Mouse (Mus musculus) hindbrain, embryonic 16.5 days (tissue): ENCODE measurements at regions not wholly inside any gene's neighbourhood (a gene's known extent, or its start where the extent isn't known, plus 50 kb on each side); places are given as distances from the start of the nearest gene placed in this dataset.

Experiments
- ATAC-seq: fragments of 200-750 bp; cut with Nextera tagmentation; 2 replicates; pipeline ENCODE4 v1.8.0; 2017; ENCODE audit warnings: moderate TSS enrichment, moderate library complexity
- H3K27ac ChIP-seq: fragments of 300-500 bp; sonication (generic); 2 replicates; pipeline ENCODE4 v1.5.1; 2014; ENCODE audit warnings: low read depth, mild to moderate bottlenecking, control low read depth, low read length, moderate library complexity
- H3K27me3 ChIP-seq: fragments of 300-500 bp; sonication (generic); replicated peaks from 2 replicates; pipeline ENCODE4 v1.6.1; 2014; ENCODE audit warnings: low read length; ENCODE audit not compliant: control insufficient read depth, insufficient read depth
- H3K36me3 ChIP-seq: fragments of 300-500 bp; sonication (generic); 2 replicates; pipeline ENCODE4 v1.6.1; 2014; ENCODE audit warnings: mild to moderate bottlenecking, low read length, moderate library complexity, mixed read lengths; ENCODE audit not compliant: control insufficient read depth, insufficient read depth
- H3K4me1 ChIP-seq: fragments of 300-500 bp; sonication (generic); 2 replicates; pipeline ENCODE4 v1.6.1; 2014; ENCODE audit warnings: low read depth, low read length; ENCODE audit not compliant: control insufficient read depth, insufficient read depth
- H3K4me2 ChIP-seq: fragments of 300-500 bp; sonication (generic); 2 replicates; pipeline ENCODE4 v1.6.1; 2014; ENCODE audit warnings: mild to moderate bottlenecking, low read length, control low read depth, moderate library complexity
- H3K4me3 ChIP-seq: fragments of 300-500 bp; sonication (generic); 2 replicates; pipeline ENCODE4 v1.5.1; 2014; ENCODE audit warnings: mild to moderate bottlenecking, low read length, control low read depth, moderate library complexity
- H3K9ac ChIP-seq: fragments of 300-500 bp; sonication (generic); 2 replicates; pipeline ENCODE4 v1.6.1; 2014; ENCODE audit warnings: low read depth, mild to moderate bottlenecking, control low read depth, low read length, moderate library complexity
- H3K9me3 ChIP-seq: fragments of 300-500 bp; sonication (generic); 2 replicates; pipeline ENCODE4 v1.6.1; 2014; ENCODE audit warnings: mild to moderate bottlenecking, low read length, moderate library complexity; ENCODE audit not compliant: control insufficient read depth
- WGBS: fragments of 180-500 bp; shearing (Covaris S2); extraction: QIAGEN DNeasy Blood & Tissue Kit; methylation state at CpG from one replicate; pipeline ENCODE4 v1.1.7; 2014; 5-methylcytosine and 5-hydroxymethylcytosine counted together

GRCm38 (mm10) chr10:24453507-24453906 lies 141.7 kb upstream of the Ccn2 start:
- ATAC-seq = no peak
- Histone ChIP-seq H3K9me3 (no peaks in the 10 kb centered on the region), H3K4me1 (no peaks in the 10 kb centered on the region), H3K9ac (no peak overlapping the region), H3K36me3 (no peaks in the 10 kb centered on the region), H3K4me2 (no peak overlapping the region), H3K27me3 (no peaks in the 10 kb centered on the region), H3K27ac (no peak overlapping the region), H3K4me3 (no peak overlapping the region)
- 95% methylated on average over 4 of the region's 4 CpGs for WGBS

DNA sequence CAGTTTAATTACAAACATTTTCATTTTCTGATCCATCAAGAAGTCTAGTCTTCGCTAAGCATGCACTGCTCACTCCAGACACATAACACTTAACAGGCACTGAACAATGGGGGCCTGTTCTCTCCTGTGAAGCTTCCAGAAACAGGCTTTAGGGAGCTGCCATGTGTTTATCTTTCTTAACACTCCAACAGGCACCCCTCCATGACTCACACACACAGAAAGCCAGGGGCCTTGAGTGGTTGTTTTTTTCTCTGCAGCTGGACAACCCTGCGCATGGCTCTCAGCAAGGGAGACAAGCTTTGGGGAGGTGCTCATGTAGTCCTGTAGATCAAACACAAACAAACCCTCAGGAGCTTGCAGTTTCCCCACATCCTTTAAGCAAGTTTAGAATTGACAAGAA lies 136.6 kb upstream of the Ccn2 start:
- 75% methylated on average over 2 of the region's 2 CpGs for WGBS
- Histone ChIP-seq H3K9me3 (no peaks in the 10 kb centered on the region), H3K4me1 (no peaks in the 10 kb centered on the region), H3K4me3 (no peak overlapping the region), H3K27me3 (no peaks in the 10 kb centered on the region), H3K27ac (no peak overlapping the region), H3K36me3 (no peaks in the 10 kb centered on the region), H3K4me2 (no peak overlapping the region), H3K9ac (no peak overlapping the region)
- ATAC-seq = no peak

GRCm38 (mm10) chr10:24463873-24464272 lies 131.4 kb upstream of the Ccn2 start:
- Histone ChIP-seq H3K4me1 (no peaks in the 10 kb centered on the region), H3K36me3 (no peaks in the 10 kb centered on the region), H3K4me3 (no peak overlapping the region), H3K9ac (no peak overlapping the region), H3K4me2 (no peak overlapping the region), H3K27ac (no peak overlapping the region), H3K27me3 (no peaks in the 10 kb centered on the region), H3K9me3 (no peaks in the 10 kb centered on the region)
- WGBS = 91% methylated on average over 1 of the region's 1 CpGs
- no peak for ATAC-seq

DNA sequence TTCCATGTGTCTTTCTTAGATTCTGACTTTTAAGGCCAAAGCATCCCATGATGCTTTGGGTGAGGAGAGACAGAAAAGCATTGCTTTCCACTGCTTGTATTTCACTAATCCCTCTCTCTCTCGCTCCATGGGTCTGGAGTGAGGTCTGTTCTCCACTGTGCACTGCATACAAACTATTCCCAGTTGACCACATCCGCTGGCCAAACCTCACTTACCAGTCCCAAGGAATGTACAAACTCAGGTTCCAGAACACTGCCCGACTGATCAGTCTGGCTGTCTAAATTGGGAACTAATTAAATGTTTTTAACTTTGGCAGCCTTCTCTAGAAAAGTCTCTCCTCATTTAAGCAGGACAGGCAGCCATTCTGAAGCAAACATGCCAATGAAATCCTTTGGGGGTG lies 130.9 kb upstream of the Ccn2 start:
- no peak overlapping the region for H3K27ac ChIP-seq
- no peak overlapping the region for H3K4me2 ChIP-seq
- no peak overlapping the region for H3K4me3 ChIP-seq
- no peaks in the 10 kb centered on the region for H3K27me3 ChIP-seq
- no peak overlapping the region for H3K9ac ChIP-seq
- no peaks in the 10 kb centered on the region for H3K4me1 ChIP-seq
- ATAC-seq = no peak
- H3K36me3 ChIP-seq = no peaks in the 10 kb centered on the region
- 88% methylated on average over 3 of the region's 3 CpGs for WGBS
- H3K9me3 ChIP-seq = no peaks in the 10 kb centered on the region

- H3K27me3 ChIP-seq = no peaks in the 10 kb centered on the region
- H3K27ac ChIP-seq = no peak overlapping the region
- H3K4me1 ChIP-seq = no peaks in the 10 kb centered on the region
- no peaks in the 10 kb centered on the region for H3K9me3 ChIP-seq
- ATAC-seq = no peak
- H3K9ac ChIP-seq = no peak overlapping the region
- WGBS = 81% methylated on average over 1 of the region's 1 CpGs
- H3K4me3 ChIP-seq = no peak overlapping the region
- H3K4me2 ChIP-seq = no peak overlapping the region
- no peaks in the 10 kb centered on the region for H3K36me3 ChIP-seq
These were observed 125.5 kb upstream of the Ccn2 start for GRCm38 (mm10) chr10:24469741-24470140.

DNA sequence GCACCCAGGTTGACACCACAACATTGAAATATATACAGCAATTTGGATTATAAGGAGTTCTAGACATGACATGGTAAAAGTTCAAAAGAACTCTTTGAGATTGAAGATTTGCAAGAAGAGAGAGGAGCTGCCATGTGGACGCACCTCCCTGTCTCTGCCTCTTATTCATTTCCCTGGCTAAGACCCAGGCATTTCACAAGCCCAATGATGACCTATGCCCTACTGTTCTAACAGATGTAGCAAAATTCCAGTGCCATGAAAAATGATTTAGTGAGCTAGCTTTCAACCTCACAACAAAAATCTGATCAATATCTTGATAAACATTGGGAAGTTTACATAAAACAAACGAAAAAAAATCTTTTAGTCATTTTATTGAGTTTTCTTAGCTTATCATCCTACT lies 123.7 kb upstream of the Ccn2 start:
- 83% methylated on average over 2 of the region's 2 CpGs for WGBS
- ATAC-seq = no peak
- H3K27ac ChIP-seq = no peak overlapping the region
- H3K4me2 ChIP-seq = no peak overlapping the region
- no peak overlapping the region for H3K9ac ChIP-seq
- H3K4me1 ChIP-seq = no peaks in the 10 kb centered on the region
- H3K9me3 ChIP-seq = no peaks in the 10 kb centered on the region
- H3K4me3 ChIP-seq = no peak overlapping the region
- no peaks in the 10 kb centered on the region for H3K36me3 ChIP-seq
- H3K27me3 ChIP-seq = no peaks in the 10 kb centered on the region

GRCm38 (mm10) chr10:24476288-24476687 lies 119.0 kb upstream of the Ccn2 start:
- H3K9me3 ChIP-seq = no peaks in the 10 kb centered on the region
- no peaks in the 10 kb centered on the region for H3K4me1 ChIP-seq
- ATAC-seq = no peak
- H3K36me3 ChIP-seq = no peaks in the 10 kb centered on the region
- no peak overlapping the region for H3K4me3 ChIP-seq
- no peak overlapping the region for H3K4me2 ChIP-seq
- H3K9ac ChIP-seq = no peak overlapping the region
- no peak overlapping the region for H3K27ac ChIP-seq
- no peaks in the 10 kb centered on the region for H3K27me3 ChIP-seq

DNA sequence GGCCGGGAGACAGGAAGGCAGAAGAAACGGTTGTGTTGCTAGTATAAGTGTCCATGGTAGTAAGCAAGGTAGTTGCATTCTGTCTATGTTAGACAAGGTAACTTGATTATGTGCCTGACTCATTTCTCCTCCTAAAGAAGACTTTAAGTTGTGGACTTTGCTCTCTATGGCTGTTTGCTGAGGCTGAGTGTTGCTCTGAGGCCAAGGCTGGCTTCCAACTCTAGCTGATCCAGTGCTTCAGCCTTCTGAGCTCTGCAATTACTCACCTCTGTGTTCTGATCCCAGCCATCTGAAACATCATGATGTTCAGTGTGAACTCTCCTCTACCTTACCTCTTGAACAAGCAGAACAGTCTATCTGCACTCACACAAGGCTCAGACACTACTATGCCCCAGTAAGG lies 116.7 kb upstream of the Ccn2 start:
- no peaks in the 10 kb centered on the region for H3K36me3 ChIP-seq
- no peak overlapping the region for H3K4me3 ChIP-seq
- 98% methylated on average over 2 of the region's 2 CpGs for WGBS
- no peaks in the 10 kb centered on the region for H3K4me1 ChIP-seq
- H3K27me3 ChIP-seq = no peaks in the 10 kb centered on the region
- H3K9ac ChIP-seq = no peak overlapping the region
- H3K9me3 ChIP-seq = no peaks in the 10 kb centered on the region
- H3K27ac ChIP-seq = no peak overlapping the region
- H3K4me2 ChIP-seq = no peak overlapping the region
- ATAC-seq = no peak

DNA sequence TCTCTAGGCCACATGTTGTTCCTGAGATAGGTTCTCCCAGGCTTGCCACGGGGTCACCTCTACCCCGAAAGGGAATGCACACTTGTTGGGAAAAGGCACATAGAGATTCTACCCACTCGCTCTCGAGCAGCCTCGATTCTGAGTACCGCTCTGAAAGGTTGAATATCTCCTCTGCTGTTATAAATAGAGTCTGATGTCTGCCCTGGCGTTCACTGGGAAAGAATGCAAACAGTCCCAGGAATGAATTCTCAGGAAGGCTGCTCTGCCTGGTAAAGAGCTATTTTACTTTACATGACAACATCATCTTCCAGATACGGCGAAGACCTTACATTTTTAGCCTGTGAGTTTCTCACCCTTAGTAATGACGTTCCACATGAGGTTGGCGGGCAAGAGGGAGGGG lies 116.1 kb upstream of the Ccn2 start:
- Histone ChIP-seq H3K27me3 (no peaks in the 10 kb centered on the region), H3K4me2 (no peak overlapping the region), H3K36me3 (no peaks in the 10 kb centered on the region), H3K4me1 (no peaks in the 10 kb centered on the region), H3K27ac (no peak overlapping the region), H3K9ac (no peak overlapping the region), H3K9me3 (no peaks in the 10 kb centered on the region), H3K4me3 (no peak overlapping the region)
- WGBS = 82% methylated on average over 11 of the region's 11 CpGs
- no peak for ATAC-seq

- H3K27ac ChIP-seq = no peak overlapping the region
- WGBS = 85% methylated on average over 9 of the region's 9 CpGs
- H3K4me2 ChIP-seq = no peak overlapping the region
- no peaks in the 10 kb centered on the region for H3K27me3 ChIP-seq
- H3K36me3 ChIP-seq = no peaks in the 10 kb centered on the region
- no peak overlapping the region for H3K4me3 ChIP-seq
- ATAC-seq = no peak
- H3K9ac ChIP-seq = no peak overlapping the region
- peaks cover 2% of the 10 kb centered on the region; the same call in 1 of the 2 replicates for H3K4me1 ChIP-seq
- H3K9me3 ChIP-seq = no peaks in the 10 kb centered on the region
These were observed 113.2 kb upstream of the Ccn2 start for GRCm38 (mm10) chr10:24481926-24482612.
